Mouse (Mus musculus) hematopoietic stem cell, adult 5-6 weeks (primary cell): ENCODE measurements around the gene Tinagl1. TPM values are rescaled to one million over a fixed set of nuclear protein-coding genes. Genes with fewer than 3 reads are reported as not detected.

Experiments used
- ATAC-seq, 2 experiments: fragments of 125-278 bp in 1 of 2; replicated peaks in 1 of 2; 2 replicates each; pipeline ENCODE4 v1.8.0; 2016 to 2017; ENCODE audit warnings: inconsistent platforms in 2 of 2, mild to moderate bottlenecking in 2 of 2, moderate number of reproducible peaks in 2 of 2, low read depth in 1 of 2, moderate TSS enrichment in 1 of 2; ENCODE audit not compliant: low FRiP score in 2 of 2, poor library complexity in 2 of 2, severe bottlenecking in 2 of 2, insufficient read depth in 1 of 2, low TSS enrichment in 1 of 2
- total RNA-seq: library from RNA; stranded (forward); fragments of 172-1452, 232-1000 nt; gene quantifications from 2 replicates; pipeline ENCODE4 v1.2.3, GENCODE M21; 2017

The Tinagl1 gene
- total RNA-seq, 1 experiment from 2014 or later: 2.3 TPM

DNA sequence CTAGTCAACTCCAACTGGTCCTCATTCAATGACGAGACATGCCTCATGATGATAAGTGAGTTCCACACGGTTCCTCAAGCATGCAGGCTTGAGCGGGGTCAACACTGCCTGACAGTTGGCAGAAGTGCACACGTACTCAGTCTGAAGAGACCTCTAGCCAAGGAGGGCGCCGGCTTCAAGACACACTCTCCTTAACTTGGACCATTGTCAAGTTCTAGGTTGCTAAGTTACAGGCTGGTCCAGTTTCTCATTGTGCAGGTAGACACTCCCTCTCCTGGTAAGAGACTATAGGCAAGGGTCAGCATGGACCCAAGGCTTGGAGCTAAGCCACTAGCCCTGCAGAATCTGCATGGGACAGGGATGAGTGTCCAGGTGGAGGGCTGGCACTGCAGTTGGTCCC lies 49.8 kb downstream of the Tinagl1 start:
- no peak for ATAC-seq

GRCm38 (mm10) chr4:130124110-130124509 lies 50.8 kb downstream of the Tinagl1 start:
- no peak for ATAC-seq

DNA sequence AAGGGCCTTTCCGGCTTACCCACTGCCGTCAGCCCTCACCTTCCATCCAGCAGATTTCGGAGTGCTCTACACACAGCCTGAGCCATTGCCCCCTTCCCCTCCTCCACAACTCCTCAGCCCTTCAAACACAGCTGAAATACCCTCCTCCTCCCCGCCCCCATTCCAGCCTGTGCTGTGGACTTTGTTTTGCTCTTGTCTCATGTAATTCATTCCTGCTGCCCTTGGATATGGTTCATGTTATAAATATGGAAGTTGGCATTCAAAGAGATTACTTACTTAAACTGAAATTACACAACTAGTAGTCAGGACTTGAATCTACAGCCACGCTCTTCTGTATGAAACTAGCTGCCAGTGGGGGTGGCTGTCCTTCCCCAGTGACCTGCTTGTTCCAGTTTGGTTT lies 51.9 kb downstream of the Tinagl1 start:
- no peak for ATAC-seq

DNA sequence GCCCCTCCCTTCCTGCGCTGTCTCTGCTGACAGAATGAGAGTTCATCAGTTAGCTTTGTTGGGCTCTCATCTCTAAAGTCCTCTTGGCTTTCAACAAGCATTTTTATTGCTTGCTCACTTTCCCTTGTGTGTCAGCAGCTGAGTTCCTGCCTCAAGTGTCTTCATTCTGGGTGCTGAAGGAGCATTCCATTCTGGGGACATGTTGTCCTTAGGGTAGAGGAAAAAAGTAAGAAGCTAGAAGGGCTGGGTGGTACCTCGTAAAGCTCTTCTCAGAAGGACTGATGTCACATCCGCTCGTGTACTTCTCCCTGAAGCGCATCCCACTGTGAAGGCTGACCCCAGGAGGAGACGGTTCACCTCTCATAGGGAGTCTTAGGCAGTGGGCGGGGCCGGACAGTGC lies 53.4 kb downstream of the Tinagl1 start:
- no peak for ATAC-seq

DNA sequence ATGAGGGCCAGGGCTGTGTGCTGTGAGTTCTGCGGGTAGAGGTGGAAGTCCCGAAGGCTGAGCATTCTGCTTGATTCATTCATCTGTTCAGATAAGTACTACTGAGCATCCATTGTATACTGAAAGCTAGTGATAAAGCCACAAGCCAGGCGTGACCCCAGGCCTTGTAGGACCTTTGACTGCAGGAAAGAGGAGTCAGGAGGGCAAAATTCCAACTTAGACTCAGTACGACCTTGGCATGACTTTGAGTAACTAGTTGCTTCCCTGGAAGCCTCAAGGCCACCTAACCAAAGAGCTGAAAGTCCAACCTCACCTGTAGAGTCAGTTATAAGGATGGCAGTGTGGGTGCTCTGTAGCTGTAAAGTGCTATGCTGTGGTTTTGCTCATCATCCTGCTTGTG lies 54.2 kb downstream of the Tinagl1 start:
- ATAC-seq: no peak

Other genes with a start within 250 kb of the Tinagl1 start
- gene Spocd1, start 245.9 kb downstream of the Tinagl1 start, total RNA-seq: not detected in 2 replicates
- gene Adgrb2, start 190.3 kb downstream of the Tinagl1 start, total RNA-seq: 0.15 and 0.19 TPM in 2 replicates
- gene Col16a1, start 127.3 kb downstream of the Tinagl1 start, total RNA-seq: 15.6 and 31.5 TPM in 2 replicates
- 15.4 and 17.9 TPM in 2 replicates for gene Pef1, start 72.6 kb downstream of the Tinagl1 start, total RNA-seq
- not detected in 2 replicates for gene Hcrtr1, start 35.8 kb downstream of the Tinagl1 start, total RNA-seq
- gene Gm853, start 47.3 kb upstream of the Tinagl1 start, total RNA-seq: not detected in 2 replicates
- not detected in 2 replicates for gene Serinc2, start 104.1 kb upstream of the Tinagl1 start, total RNA-seq
- not detected in 2 replicates for gene Fabp3, start 133.5 kb upstream of the Tinagl1 start, total RNA-seq
- gene Gm10570, start 133.6 kb upstream of the Tinagl1 start, total RNA-seq: not detected in 2 replicates
- gene Zcchc17, start 184.8 kb upstream of the Tinagl1 start, total RNA-seq: 60.8 and 78.6 TPM in 2 replicates
- gene Snrnp40, start 185.0 kb upstream of the Tinagl1 start, total RNA-seq: 52.8 and 90.8 TPM in 2 replicates